Mouse (Mus musculus): Measurements from ENCODE around the gene Spag6. TPM values are rescaled to one million over a fixed set of nuclear protein-coding genes. Genes with fewer than 3 reads are reported as not detected.

The Spag6 gene
- total RNA-seq (2015) (not detected in 2 replicates), total RNA-seq (2017) (not detected in 2 replicates)

- peak; percentile 35 for ATAC-seq (replicated peaks; ENCODE audit: poor library complexity)
Measured at GRCm38 (mm10) chr2:18693871-18694610, at the start of gene Spag6. Gene Spag6, plus strand, starts transcription at chr2:18694032.

GRCm38 (mm10) chr2:18648563-18648962 is 45.3 kb upstream of the Spag6 start:
- peak; percentile 60 for ATAC-seq (replicated peaks; ENCODE audit: poor library complexity)

DNA sequence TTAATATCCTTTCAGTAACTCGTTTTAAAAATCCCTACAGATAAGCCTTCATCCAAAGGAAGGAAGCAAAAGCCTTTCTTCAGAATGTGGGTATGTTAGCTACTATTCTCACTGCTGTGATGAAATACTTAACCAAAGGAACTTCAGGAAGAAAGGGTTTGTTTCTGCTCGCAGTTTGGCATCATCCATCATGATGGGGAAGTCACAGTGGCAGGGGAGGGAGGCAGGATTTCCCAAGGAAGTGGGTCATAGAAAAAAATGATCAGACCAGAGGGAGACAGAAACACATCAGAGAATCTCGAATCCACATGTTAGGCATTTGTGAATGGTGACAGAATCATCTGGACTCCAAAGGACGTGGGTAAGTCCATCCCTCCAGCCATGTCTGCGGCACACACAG is 39.0 kb upstream of the Spag6 start:
- peak; percentile 92 for ATAC-seq (replicated peaks; ENCODE audit: poor library complexity)

DNA sequence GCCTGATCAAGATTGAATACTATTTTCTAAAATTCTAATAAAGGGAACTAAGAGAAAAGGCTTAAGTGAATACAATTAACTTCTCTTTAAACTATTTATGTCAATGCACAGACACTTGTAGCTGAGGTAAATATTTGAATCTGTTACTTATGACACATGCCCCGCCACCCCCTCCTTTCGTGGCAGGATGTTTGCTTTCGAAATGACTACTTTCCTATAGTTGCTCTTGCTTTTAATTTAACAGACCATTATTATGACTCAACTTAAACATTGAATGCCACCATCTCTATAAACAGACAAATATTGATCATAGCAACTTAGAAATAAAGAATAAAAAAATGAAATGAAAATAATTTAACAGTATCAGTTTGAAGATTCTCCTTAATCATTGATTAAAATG is 29.8 kb upstream of the Spag6 start:
- no peak for ATAC-seq (replicated peaks; ENCODE audit: poor library complexity)

- no peak for ATAC-seq (replicated peaks; ENCODE audit: poor library complexity)
Measured at GRCm38 (mm10) chr2:18671041-18671440, 22.8 kb upstream of the Spag6 start.

DNA sequence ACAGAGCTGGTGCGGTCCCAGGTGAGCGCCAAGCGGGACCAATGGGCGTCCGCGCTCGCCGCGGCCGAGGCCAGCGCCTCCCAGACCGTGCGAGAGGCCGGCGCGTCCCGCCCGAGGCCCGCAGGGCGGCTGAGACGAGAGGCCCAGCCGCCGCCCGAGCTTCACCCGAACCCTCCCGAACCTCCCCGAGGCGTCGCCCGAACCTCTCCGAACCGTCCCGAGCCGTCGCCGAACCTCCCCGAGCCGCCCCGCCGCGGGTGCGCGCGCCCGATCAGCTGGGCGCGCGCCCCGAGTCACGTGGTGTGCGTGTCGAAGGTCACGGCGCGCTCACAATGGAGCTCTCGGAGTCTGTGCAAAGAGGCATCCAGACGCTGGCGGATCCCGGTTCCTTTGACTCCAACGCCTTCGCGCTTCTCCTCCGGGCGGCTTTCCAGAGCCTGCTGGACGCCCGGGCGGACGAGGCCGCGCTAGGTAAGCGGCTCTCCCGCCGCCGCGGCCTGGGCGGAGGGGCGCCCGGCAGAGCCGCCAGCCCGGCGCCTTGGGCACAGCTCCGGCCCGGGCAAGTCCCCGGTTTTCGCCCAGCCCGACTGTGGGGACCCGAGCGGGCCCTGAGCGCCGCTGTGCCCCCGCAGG is 21.6 kb upstream of the Spag6 start, which contains the start of gene Commd3:
Gene Commd3 (plus strand): TSS at position 252 of the 633 bp plus-strand sequence.
- peak; percentile 82 for ATAC-seq (replicated peaks; ENCODE audit: poor library complexity)

GRCm38 (mm10) chr2:18672766-18673164 is 21.1 kb upstream of the Spag6 start:
- ATAC-seq (replicated peaks; ENCODE audit: poor library complexity), result no peak

DNA sequence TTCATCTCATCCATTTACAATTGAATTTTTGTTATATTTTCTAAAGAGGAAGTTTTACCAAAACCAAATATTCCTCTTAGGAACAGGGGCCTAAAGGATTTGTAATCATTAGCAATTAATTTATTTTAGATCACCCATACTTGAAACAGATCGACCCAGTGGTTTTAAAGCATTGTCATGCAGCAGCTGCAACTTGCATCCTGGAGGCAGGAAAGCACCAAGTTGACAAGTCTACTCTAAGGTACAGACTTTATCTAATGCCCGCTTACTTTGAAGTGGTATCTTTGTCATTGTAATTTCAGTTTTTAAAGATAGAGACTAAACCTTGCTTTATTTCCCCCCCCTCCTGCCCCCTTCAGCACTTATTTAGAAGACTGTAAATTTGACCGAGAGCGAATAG is 20.1 kb upstream of the Spag6 start:
- ATAC-seq (replicated peaks; ENCODE audit: poor library complexity), result no peak

DNA sequence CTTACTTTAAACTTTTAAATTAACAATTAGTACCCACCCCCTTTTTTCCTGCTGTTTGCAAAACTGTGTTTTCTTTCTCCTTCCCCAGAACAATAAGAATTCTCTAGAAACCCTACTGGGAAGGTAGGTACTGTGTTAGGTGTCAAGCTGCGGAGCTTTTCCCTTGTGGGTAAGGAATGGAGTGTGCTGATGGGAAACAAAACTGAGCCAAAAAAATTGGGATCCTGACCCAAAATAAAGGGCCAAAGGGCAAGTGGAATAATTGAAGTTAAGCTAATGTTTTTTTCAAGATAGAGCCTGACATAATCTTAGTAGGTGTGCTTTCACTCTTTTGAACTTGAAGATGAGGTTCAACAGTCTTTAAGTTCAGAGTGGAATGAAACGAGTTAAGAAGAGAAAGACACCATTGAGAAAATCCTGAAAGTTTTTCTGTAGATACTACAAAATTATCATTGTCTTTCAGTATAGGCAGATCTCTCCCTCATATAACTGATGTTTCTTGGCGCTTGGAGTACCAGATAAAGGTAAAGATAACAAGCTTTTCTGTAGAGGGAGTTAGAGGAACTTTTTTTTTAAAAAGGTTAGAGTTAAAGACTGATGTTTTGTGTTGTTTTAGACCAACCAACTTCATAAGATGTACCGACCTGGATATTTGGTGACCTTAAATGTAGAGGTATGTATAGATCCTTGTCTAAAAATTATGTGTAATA is 19.5 kb upstream of the Spag6 start:
- no peak for ATAC-seq (replicated peaks; ENCODE audit: poor library complexity)

DNA sequence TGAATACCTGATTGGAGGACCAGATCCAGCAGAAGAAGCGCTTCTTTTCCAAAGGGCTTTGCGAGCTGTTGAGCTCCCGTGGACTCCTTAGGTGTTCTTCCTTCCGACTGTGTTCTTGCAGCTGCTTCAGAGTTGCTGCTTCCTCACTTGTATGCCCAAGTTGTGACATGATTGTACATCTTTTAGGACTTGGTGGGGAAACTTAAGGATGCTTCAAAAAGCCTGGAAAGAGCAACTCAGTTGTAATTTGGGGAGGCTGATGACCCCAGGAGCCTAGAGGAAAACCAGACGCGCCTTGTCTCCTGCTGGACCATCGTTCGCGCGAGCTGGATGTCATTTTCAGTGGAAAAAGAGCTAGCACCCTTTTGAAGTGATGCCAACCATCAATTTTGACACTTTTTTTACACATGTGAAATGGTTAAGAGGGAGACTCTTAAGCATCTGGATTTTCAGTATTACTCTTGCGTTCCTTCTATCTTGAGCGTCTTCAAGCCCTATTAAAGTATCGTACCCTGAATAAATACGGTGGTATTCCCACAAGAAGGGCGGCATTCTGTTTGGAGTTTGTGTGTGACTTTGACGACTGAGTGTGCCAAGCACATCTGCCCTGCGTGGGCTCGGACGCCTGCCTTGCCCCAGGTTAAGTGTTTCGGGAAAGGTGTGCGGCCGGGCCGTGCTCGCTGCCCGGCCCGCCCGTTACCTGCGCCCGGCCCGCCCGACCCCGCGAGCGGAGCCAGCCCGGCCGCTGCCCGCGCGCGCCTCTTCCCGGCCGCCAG is 18.0 kb upstream of the Spag6 start:
- no peak for ATAC-seq (replicated peaks; ENCODE audit: poor library complexity)

DNA sequence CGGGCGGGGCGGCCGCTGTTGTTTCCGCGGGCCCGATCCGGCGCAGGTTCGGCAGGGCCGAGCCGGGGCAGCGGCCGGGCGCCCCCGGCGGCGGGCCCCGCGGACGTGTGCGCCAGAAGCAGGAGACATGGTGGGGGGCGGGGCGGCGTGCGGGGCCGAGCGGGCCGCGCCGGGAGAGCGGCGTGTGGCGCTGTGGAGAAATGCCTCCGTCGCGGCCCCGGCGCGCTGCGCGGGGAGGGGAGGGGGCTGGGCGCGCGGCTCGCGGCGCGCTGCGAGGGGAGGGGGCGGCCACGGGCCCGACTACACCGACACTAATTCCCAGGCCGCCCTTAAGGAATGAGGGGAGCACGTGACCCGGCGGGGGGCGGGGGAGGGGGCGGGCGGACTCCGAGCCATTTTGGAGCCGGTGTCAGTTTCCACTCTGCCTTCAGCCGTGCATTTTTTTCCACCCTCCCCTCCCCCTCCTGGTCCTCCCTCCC is 17.3 kb upstream of the Spag6 start:
- peak; percentile 37 for ATAC-seq (replicated peaks; ENCODE audit: poor library complexity)

- ATAC-seq (replicated peaks; ENCODE audit: poor library complexity), result peak; percentile 20
Measured at GRCm38 (mm10) chr2:18676936-18677491, 16.8 kb upstream of the Spag6 start, which contains the start of gene Bmi1. Gene Bmi1, plus strand, starts transcription at chr2:18677018.

- ATAC-seq (replicated peaks; ENCODE audit: poor library complexity), result 0 out of 2 replicates have a peak, but pooled peaks have one; percentile 16
Measured at GRCm38 (mm10) chr2:18677631-18678471, 16.0 kb upstream of the Spag6 start.

DNA sequence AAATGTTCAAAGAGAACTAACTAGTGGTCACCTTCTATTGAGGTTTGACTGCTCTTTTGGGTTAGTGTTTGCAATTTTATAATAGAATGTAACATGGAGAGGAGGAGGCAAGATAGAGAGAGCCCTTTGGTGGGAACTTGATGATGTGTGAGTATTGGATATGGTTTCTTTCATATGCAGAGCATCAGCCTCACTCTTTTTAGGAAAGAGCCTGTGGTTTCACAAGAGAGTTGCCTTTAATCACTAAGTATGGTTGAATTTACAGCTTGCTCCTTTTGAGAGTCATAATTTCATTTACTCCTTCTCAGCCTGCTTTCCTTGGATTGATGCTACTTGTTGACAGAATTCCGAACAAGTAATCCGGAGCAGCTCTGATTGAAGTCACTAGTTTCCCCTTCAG is 14.1 kb upstream of the Spag6 start:
- ATAC-seq (replicated peaks; ENCODE audit: poor library complexity), result no peak

GRCm38 (mm10) chr2:18680501-18680900 is 13.3 kb upstream of the Spag6 start:
- ATAC-seq (replicated peaks; ENCODE audit: poor library complexity), result no peak

GRCm38 (mm10) chr2:18680961-18681360 is 12.9 kb upstream of the Spag6 start:
- peak; percentile 38 for ATAC-seq (replicated peaks; ENCODE audit: poor library complexity)

DNA sequence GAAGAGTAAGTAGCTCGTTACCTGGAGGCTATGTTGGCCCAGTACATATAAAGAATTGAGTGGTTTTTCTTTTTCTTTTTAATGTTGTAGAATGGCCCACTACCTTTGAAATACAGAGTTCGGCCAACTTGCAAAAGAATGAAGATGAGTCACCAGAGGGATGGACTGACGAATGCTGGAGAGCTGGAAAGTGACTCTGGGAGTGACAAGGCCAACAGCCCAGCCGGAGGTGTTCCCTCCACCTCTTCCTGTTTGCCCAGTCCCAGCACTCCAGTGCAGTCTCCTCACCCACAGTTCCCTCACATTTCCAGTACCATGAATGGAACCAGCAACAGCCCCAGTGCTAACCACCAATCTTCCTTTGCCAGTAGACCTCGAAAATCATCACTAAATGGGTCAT is 9.8 kb upstream of the Spag6 start:
- ATAC-seq (replicated peaks; ENCODE audit: poor library complexity), result no peak

- no peak for ATAC-seq (replicated peaks; ENCODE audit: poor library complexity)
Measured at GRCm38 (mm10) chr2:18686386-18686785, 7.4 kb upstream of the Spag6 start.

- ATAC-seq (replicated peaks; ENCODE audit: poor library complexity), result no peak
Measured at GRCm38 (mm10) chr2:18686826-18687519, 6.9 kb upstream of the Spag6 start.
